Mouse (Mus musculus) hindbrain, embryonic 11.5 days (tissue): ENCODE results near the gene Slc10a7. TPM values are rescaled to one million over a fixed set of nuclear protein-coding genes. Genes with fewer than 3 reads are reported as not detected.
"Not testable (repeated sequence)": the region's sequence is repeated elsewhere in the genome, so short reads cannot be mapped to it uniquely, and the experiment has no call there.

ENCODE experiments used
- ATAC-seq: fragments of 200-750 bp; cut with Nextera tagmentation; 2 replicates; pipeline ENCODE4 v1.8.0; 2017; ENCODE audit warnings: mild to moderate bottlenecking, moderate TSS enrichment, moderate library complexity; ENCODE audit not compliant: low FRiP score
- DNase-seq: peaks from one replicate; pipeline ENCODE4 v3.0.0-alpha.2; 2015; ENCODE audit warnings: low spot score
- H3K27ac ChIP-seq: fragments of 300-500 bp; sonication (generic); 2 replicates; pipeline ENCODE4 v1.5.1; 2014; ENCODE audit warnings: mild to moderate bottlenecking, low read depth, low read length
- H3K27me3 ChIP-seq: fragments of 300-500 bp; sonication (generic); 2 replicates; pipeline ENCODE4 v1.6.1; 2014; ENCODE audit warnings: mild to moderate bottlenecking, low read length, moderate library complexity, mixed read lengths; ENCODE audit not compliant: control insufficient read depth, insufficient read depth
- H3K36me3 ChIP-seq: fragments of 300-500 bp; sonication (generic); 2 replicates; pipeline ENCODE4 v1.6.1; 2014; ENCODE audit warnings: mild to moderate bottlenecking, low read length, moderate library complexity, mixed read lengths; ENCODE audit not compliant: control insufficient read depth, insufficient read depth
- H3K4me1 ChIP-seq: fragments of 300-500 bp; sonication (generic); replicated peaks from 2 replicates; pipeline ENCODE4 v1.6.1; 2014; ENCODE audit warnings: low read length, mixed read lengths; ENCODE audit not compliant: control insufficient read depth, insufficient read depth
- H3K4me2 ChIP-seq: fragments of 300-500 bp; sonication (generic); replicated peaks from 2 replicates; pipeline ENCODE4 v1.6.1; 2014; ENCODE audit warnings: mild to moderate bottlenecking, low read depth, low read length
- H3K4me3 ChIP-seq: fragments of 300-500 bp; sonication (generic); 2 replicates; pipeline ENCODE4 v1.5.1; 2014; ENCODE audit warnings: low read depth, low read length
- H3K9ac ChIP-seq: fragments of 300-500 bp; sonication (generic); 2 replicates; pipeline ENCODE4 v1.6.1; 2014; ENCODE audit warnings: low read depth, low read length
- H3K9me3 ChIP-seq: fragments of 300-500 bp; sonication (generic); 2 replicates; pipeline ENCODE4 v1.6.1; 2016; ENCODE audit warnings: low read length; ENCODE audit not compliant: control insufficient read depth
- WGBS: fragments of 180-500 bp; shearing (Covaris S2); extraction: QIAGEN DNeasy Blood & Tissue Kit; methylation state at CpG from one replicate; pipeline ENCODE4 v1.1.7; 2014; 5-methylcytosine and 5-hydroxymethylcytosine counted together
- polyA plus RNA-seq: library from polyadenylated mRNA; unstranded; fragments of >200 nt; fragmentation: Nextera tagmentation; extraction: Ambion mirVana; gene quantifications from 2 replicates; pipeline ENCODE4 v1.2.1, GENCODE M21; 2014

Gene Slc10a7
- polyA plus RNA-seq, 1 experiment from 2014 or later = 12.8 TPM

GRCm38 (mm10) chr8:78716546-78716945 lies 207.4 kb downstream of the Slc10a7 start:
- Histone ChIP-seq H3K27me3 (no peaks in the 10 kb centered on the region), H3K27ac (no peak overlapping the region), H3K4me2 (no peak overlapping the region), H3K36me3 (no peaks in the 10 kb centered on the region), H3K4me1 (no peaks in the 10 kb centered on the region), H3K9me3 (no peaks in the 10 kb centered on the region), H3K9ac (no peak overlapping the region), H3K4me3 (no peak overlapping the region)
- DNase-seq (no peak), ATAC-seq (no peak)
- WGBS = 97% methylated on average over 7 of the region's 7 CpGs

DNA sequence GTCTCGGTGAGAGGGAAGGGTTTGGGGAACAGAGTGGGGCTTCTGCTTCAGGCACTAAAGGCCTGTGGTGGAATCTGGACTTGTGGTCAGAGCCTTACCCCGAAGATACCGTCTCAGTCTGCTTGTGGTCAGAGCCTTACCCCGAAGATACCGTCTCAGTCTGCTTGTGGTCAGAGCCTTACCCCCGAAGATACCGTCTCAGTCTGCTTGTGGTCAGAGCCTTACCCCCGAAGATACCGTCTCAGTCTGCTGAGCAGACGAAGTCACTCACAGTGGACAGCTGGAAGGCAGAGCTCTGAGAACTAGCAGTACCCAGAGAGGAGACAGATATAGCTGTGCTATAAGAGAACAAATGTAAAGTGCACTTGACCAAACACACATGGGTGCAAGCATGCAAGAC lies 208.0 kb downstream of the Slc10a7 start:
- not testable (repeated sequence) for H3K36me3 ChIP-seq, H3K4me2 ChIP-seq, H3K4me1 ChIP-seq, H3K27me3 ChIP-seq, DNase-seq, H3K4me3 ChIP-seq, H3K9ac ChIP-seq, H3K9me3 ChIP-seq, H3K27ac ChIP-seq, ATAC-seq
- 96% methylated on average over 10 of the region's 10 CpGs for WGBS

DNA sequence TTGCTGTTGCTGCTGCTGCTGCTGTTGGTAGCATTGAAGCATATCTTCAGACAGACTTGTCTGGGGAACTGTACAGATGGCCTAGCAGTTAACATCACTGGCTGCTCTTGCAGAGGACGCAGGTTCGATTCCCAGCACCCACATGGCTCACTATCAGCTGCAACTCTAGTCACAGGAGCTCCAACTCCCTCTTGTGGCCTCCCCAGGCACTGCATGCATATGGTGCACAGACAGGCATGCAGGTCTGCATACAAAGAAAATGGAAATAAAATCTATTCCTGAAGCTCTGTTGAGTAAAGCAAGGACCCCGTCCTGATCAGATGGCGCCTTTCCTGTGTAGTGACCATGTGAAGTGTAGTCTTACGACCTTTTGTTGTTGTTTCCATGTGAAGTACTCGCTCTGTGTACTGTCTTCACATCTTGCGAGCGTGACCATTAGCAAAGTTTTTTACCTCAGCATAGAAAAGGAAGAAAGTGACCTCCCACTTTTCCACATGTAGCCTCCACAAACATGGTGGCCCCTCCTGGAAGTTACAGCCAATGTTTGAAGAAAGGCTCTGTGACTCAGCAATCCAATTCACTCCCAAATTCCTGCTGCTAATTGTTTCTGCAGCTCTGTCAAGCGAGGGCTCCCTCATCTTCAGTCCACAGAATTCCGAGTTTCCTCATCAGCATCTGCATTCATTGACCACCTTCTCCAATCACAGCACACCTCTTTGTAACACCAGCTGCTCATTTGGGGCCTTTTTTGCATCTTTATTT lies 210.3 kb downstream of the Slc10a7 start:
- H3K4me2 ChIP-seq = no peak overlapping the region
- H3K36me3 ChIP-seq = no peaks in the 10 kb centered on the region
- H3K4me3 ChIP-seq = no peak overlapping the region
- H3K4me1 ChIP-seq = no peaks in the 10 kb centered on the region
- DNase-seq = no peak
- H3K9me3 ChIP-seq = no peaks in the 10 kb centered on the region
- no peak overlapping the region for H3K27ac ChIP-seq
- 78% methylated on average over 10 of the region's 10 CpGs for WGBS
- H3K9ac ChIP-seq = no peak overlapping the region
- ATAC-seq = no peak
- no peaks in the 10 kb centered on the region for H3K27me3 ChIP-seq

- Histone ChIP-seq H3K4me2 (no peak overlapping the region), H3K4me1 (no peaks in the 10 kb centered on the region), H3K9me3 (no peaks in the 10 kb centered on the region), H3K4me3 (no peak overlapping the region), H3K27me3 (no peaks in the 10 kb centered on the region), H3K27ac (no peak overlapping the region), H3K36me3 (no peaks in the 10 kb centered on the region), H3K9ac (no peak overlapping the region)
- 62% methylated on average over 8 of the region's 8 CpGs for WGBS
- ATAC-seq = no peak
- DNase-seq = no peak
These were observed 210.9 kb downstream of the Slc10a7 start for GRCm38 (mm10) chr8:78720041-78720414.

- H3K36me3 ChIP-seq = no peaks in the 10 kb centered on the region
- H3K4me1 ChIP-seq = no peaks in the 10 kb centered on the region
- no peak overlapping the region for H3K27ac ChIP-seq
- no peak overlapping the region for H3K4me2 ChIP-seq
- ATAC-seq (no peak), DNase-seq (no peak)
- no peaks in the 10 kb centered on the region for H3K9me3 ChIP-seq
- no peaks in the 10 kb centered on the region for H3K27me3 ChIP-seq
- H3K4me3 ChIP-seq = no peak overlapping the region
- 91% methylated on average over 5 of the region's 5 CpGs for WGBS
- no peak overlapping the region for H3K9ac ChIP-seq
These were observed 212.4 kb downstream of the Slc10a7 start for GRCm38 (mm10) chr8:78721576-78721975.

GRCm38 (mm10) chr8:78722201-78722600 lies 213.1 kb downstream of the Slc10a7 start:
- Histone ChIP-seq H3K9ac (no peak overlapping the region), H3K4me3 (no peak overlapping the region), H3K4me2 (no peak overlapping the region), H3K4me1 (no peaks in the 10 kb centered on the region), H3K36me3 (no peaks in the 10 kb centered on the region), H3K27me3 (no peaks in the 10 kb centered on the region), H3K9me3 (no peaks in the 10 kb centered on the region), H3K27ac (no peak overlapping the region)
- ATAC-seq = no peak
- no peak for DNase-seq
- WGBS = 88% methylated on average over 7 of the region's 7 CpGs

DNA sequence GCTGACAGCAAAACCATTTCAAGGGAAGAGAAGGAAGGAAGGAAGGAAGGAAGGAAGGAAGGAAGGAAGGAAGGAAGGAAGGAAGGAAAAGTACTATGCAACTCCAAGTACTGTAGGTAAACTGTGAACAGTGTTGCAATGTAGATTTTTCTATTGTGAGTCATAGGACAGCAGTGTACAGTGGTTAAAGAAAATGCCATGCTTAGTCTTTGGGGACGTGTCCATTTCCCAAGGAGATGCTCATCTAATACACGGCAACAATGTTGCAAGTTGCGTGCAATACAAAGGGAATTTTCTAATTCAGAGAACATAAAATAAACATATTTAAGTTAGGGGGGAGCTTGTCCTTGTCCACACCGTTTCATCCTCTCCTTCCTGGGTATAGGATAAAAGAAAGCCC lies 215.7 kb downstream of the Slc10a7 start:
- no peak overlapping the region for H3K4me3 ChIP-seq
- no peak overlapping the region for H3K9ac ChIP-seq
- ATAC-seq (no peak), DNase-seq (no peak)
- H3K27me3 ChIP-seq = no peaks in the 10 kb centered on the region
- no peak overlapping the region for H3K4me2 ChIP-seq
- no peak overlapping the region for H3K27ac ChIP-seq
- 87% methylated on average over 4 of the region's 4 CpGs for WGBS
- H3K36me3 ChIP-seq = no peaks in the 10 kb centered on the region
- H3K9me3 ChIP-seq = no peaks in the 10 kb centered on the region
- H3K4me1 ChIP-seq = no peaks in the 10 kb centered on the region

- H3K4me3 ChIP-seq = no peak overlapping the region
- no peaks in the 10 kb centered on the region for H3K9me3 ChIP-seq
- ATAC-seq (no peak), DNase-seq (no peak)
- H3K27me3 ChIP-seq = no peaks in the 10 kb centered on the region
- 92% methylated on average over 14 of the region's 14 CpGs for WGBS
- H3K4me1 ChIP-seq = no peaks in the 10 kb centered on the region
- no peak overlapping the region for H3K4me2 ChIP-seq
- no peak overlapping the region for H3K27ac ChIP-seq
- no peak overlapping the region for H3K9ac ChIP-seq
- H3K36me3 ChIP-seq = no peaks in the 10 kb centered on the region
These were observed 219.1 kb downstream of the Slc10a7 start for GRCm38 (mm10) chr8:78728240-78728639.

DNA sequence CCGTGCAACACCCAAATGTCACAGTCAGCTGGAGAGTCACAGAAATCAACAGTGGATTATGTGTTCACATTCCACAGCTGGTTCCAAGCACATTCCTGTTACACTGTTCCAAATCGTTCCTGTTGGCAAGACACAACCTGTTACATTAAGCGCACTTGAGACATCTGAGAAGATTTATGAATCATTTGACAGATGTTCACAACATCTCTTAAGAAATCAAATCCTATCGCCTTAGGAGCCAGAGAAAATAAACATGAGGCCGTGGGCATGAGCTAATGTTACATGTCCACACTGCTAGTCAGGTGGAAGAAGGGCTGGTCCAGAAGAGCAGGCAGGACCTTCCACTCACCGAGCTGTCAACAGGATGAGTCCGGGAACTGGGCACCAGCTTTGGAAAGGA lies 223.3 kb downstream of the Slc10a7 start:
- no peak overlapping the region for H3K27ac ChIP-seq
- no peaks in the 10 kb centered on the region for H3K4me1 ChIP-seq
- WGBS = 81% methylated on average over 7 of the region's 7 CpGs
- no peak overlapping the region for H3K4me2 ChIP-seq
- H3K9ac ChIP-seq = no peak overlapping the region
- ATAC-seq (no peak), DNase-seq (no peak)
- H3K36me3 ChIP-seq = no peaks in the 10 kb centered on the region
- no peaks in the 10 kb centered on the region for H3K27me3 ChIP-seq
- no peak overlapping the region for H3K4me3 ChIP-seq
- no peaks in the 10 kb centered on the region for H3K9me3 ChIP-seq
